Mouse (Mus musculus) granulocyte monocyte progenitor cell, adult 5-6 weeks (primary cell): Measurements from ENCODE around the gene Arl4a. TPM values are rescaled to one million over a fixed set of nuclear protein-coding genes. Genes with fewer than 3 reads are reported as not detected.
A peak's percentile ranks its signal among the peaks of the same experiment; 100 is the strongest.

ENCODE experiments used
- ATAC-seq: replicated peaks from 2 replicates; pipeline ENCODE4 v1.8.0; 2016; ENCODE audit warnings: mild to moderate bottlenecking, moderate TSS enrichment, inconsistent platforms; ENCODE audit not compliant: poor library complexity, severe bottlenecking
- total RNA-seq, 2 experiments: library from RNA; stranded (forward) in 1 of 2; stranded (reverse) in 1 of 2; fragments of 200-712, 200-1000 nt in 1 of 2; fragments of >200 nt in 1 of 2; fragmentation: Nextera tagmentation in 1 of 2; gene quantifications; 2 replicates each; pipeline ENCODE4 v1.2.3; 2014 to 2017

Arl4a gene
- total RNA-seq, 2 experiments from 2014 or later, result 7.4 to 11.6 TPM

GRCm38 (mm10) chr12:40016648-40017460 lies 21.0 kb downstream of the Arl4a start:
- peak; percentile 89 for ATAC-seq

DNA sequence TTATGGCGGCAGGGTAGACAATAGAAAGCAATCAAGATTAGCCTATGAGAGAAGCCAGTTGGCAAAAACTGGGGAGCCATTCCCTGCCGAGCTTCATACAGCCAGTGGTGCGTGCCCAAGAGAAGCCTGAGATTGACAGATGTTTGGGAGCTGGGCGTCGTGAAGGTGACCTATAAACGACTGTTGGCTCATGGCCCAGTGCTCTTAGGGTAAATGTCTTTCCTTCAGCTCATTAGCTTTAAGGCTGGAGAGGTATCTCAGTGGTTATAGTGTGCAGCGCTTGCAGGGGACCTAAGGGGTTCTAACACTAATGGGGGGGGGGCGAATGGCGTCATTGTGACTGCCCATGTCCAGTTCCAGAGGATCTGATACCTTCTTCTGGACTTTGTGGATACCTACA lies 21.8 kb downstream of the Arl4a start:
- no peak for ATAC-seq

DNA sequence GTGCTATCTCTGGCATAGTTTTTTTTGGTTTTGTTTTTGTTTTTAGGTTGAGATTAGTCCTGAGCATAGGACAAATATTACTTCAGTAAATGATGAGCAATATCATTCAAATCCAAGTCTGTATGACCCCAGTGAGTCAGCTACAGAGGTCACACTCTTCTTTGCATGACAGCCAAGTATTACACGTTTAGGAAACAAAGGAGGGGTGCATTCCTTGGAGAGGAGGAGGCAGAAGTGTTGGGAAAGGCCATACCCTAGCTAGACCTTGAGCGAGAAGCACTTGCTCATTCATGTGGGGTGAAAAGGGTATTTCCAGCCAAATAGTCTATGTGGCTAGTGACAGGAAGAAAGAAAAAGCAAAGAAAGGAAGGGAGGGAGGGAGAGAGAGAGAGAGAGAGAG lies 28.0 kb downstream of the Arl4a start:
- no peak for ATAC-seq

DNA sequence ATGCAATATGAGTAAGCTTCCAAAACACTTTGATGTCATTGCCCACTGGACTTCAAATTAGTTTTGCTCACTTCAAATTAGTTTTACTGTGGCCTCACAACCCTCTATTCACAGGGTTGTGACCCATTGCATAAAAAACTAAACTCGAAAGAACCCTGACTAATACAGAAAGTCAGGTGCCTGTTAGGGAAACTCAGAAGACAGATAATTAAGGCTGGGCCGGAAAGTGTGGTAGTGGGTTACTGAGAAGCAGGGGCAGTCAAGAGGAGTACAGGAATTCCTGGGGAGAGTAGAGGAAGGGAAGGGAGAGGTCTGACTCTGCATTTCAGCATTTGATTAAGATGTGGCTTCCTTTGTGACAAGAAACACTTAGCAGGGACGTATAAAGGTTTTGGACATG lies 29.4 kb downstream of the Arl4a start:
- no peak for ATAC-seq

DNA sequence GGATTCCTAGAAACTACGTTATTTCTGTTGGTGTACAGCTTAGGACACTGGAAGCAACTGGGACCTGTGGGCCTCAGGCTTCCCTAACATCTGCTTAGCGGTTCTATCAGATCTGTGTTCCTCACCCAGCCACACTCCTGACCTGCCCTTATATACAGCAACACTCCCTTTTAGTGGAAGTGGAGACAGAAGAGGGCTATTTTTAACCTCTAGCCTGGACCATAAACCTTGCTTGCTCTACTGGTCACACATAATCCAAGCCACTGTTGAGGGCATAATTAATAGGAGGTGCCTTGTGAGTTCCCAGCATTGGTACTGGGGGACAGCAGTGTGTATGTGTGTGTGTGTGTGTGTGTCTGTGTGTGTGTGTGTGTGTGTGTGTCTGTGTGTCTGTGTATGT lies 33.1 kb downstream of the Arl4a start:
- no peak for ATAC-seq

- no peak for ATAC-seq
Measured at GRCm38 (mm10) chr12:39998853-39999195, 39.0 kb downstream of the Arl4a start.

- no peak for ATAC-seq
Measured at GRCm38 (mm10) chr12:39998070-39998852, 39.6 kb downstream of the Arl4a start.

GRCm38 (mm10) chr12:39997651-39998050 lies 40.2 kb downstream of the Arl4a start:
- ATAC-seq, result no peak

- ATAC-seq, result no peak
Measured at GRCm38 (mm10) chr12:39996015-39996414, 41.8 kb downstream of the Arl4a start.

GRCm38 (mm10) chr12:39995609-39996008 lies 42.2 kb downstream of the Arl4a start:
- no peak for ATAC-seq

GRCm38 (mm10) chr12:39992767-39993302 lies 45.0 kb downstream of the Arl4a start:
- ATAC-seq, result no peak

GRCm38 (mm10) chr12:39990830-39991780 lies 46.7 kb downstream of the Arl4a start:
- no peak for ATAC-seq

DNA sequence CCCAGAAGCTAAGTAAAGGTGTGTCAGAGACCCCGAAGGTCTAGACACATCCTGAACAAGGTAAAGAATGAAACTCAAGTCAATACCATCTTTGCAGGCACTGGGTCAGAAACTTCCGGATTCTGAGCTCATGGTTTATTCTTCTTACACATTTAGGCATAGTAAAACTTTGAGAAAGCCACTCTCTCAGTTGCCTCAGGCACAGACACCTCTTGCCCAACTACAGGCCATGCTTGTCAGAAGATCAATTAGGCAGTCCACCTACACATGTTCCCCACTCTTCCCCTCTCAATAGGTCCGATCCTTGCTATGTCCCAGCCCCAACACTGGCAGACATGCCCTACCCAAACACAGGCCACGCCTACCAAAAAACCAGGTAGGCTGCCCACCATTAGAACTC lies 48.7 kb downstream of the Arl4a start:
- ATAC-seq, result no peak

DNA sequence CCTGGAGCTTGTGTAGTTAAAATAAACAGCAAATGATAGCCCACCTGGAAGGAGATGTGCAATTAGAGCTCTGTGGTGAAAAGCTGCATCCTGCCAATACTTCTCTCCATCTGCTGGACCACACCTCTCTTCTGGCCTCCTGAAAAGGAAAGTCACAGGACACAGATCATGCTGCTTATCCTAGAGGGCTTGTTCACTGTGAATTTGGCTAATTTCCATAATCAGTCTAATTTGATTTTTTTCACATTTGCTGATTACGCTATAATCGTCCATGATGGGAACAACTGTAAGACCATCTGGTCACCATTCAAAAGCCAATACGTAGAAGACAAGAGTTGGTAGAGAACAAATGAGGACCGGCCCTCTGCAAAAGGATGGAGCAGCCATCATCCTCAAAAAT lies 50.6 kb downstream of the Arl4a start:
- no peak for ATAC-seq

GRCm38 (mm10) chr12:39985639-39986038 lies 52.2 kb downstream of the Arl4a start:
- no peak for ATAC-seq

DNA sequence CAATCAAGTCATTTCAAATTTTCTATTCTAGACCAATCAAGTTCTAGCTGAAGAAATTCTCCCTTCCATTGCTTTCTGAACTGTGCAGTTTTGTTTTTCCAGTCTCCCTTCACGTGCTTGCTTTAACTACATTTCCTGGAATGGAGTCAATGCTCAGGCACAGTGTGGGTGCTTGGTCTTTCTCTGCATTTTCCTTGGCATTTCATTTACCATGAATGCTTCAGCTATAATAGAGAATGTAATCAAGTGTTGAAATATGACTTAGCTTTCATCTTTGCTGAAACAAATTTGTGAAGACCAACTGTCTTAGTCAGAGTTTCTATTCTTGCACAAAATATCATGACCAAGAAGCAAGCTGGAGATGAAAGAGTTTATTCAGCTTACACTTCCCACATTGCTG lies 58.0 kb downstream of the Arl4a start:
- ATAC-seq, result no peak

- ATAC-seq, result no peak
Measured at GRCm38 (mm10) chr12:39979066-39979465, 58.8 kb downstream of the Arl4a start.

GRCm38 (mm10) chr12:39977996-39978590 lies 59.7 kb downstream of the Arl4a start:
- ATAC-seq, result no peak

DNA sequence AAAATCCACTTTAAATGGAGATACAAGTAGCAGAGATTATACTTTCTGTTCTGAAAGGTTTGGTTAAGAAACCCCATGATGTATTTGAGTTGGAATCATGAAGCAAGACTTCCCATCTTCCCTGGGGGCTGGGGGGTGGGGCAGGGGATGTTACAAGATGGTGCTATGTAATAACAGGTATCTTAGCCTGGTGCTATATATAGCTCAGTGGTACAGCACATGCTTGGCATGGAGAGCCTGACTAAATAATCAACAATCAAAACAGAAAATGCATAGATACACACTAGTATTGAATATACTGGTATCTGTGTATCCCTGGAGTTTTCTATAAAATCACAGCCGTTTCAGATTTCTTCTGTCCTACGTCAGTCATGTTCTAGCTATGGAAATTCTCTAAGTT lies 61.4 kb downstream of the Arl4a start:
- ATAC-seq, result no peak

DNA sequence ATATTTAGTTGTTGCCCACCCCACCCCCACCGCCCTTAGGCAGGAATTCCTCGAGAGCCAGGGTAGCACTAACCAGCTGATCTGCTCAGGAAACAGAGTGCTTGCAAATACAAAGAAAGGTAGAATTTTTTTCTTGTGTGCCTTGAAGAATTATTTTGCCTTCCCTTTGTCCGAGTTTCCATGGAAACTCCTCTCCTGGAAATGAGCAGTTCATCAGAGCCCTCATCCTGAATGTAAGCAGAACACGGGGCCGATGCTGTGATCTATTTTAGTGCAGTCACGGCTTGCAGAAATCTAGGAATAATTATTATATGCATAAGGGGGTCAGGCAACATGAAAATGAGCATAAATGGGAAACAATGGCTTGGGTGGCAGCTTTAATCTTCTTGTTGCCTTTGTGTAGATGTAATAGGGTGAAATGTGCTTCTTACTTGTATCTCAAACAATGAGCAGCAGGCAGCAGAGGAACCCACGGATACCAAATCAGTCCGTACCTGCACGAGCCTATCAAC lies 61.9 kb downstream of the Arl4a start:
- ATAC-seq, result no peak
